Mouse (Mus musculus) C3H10T1/2 (cell line): Measurements from ENCODE around the gene Olfr311. TPM values are rescaled to one million over a fixed set of nuclear protein-coding genes. Genes with fewer than 3 reads are reported as not detected.

Experiments
- polyA plus RNA-seq, 2 experiments: library from polyadenylated mRNA; unstranded; fragments of >200 nt; fragmentation: generic; extraction: Trizol; gene quantifications; one replicate each; pipeline ENCODE4 v1.2.1; 2012; ENCODE audit warnings: missing spikeins in 2 of 2

Gene Olfr311
- not detected for polyA plus RNA-seq

GRCm38 (mm10) chr11:58838951-58839350 is at the start of gene Olfr311:
TSS of gene Olfr311 (plus strand) at chr11:58839251.

GRCm38 (mm10) chr11:58801558-58802228 is 37.4 kb upstream of the Olfr311 start, which contains the start of gene Fam183b:
TSS of gene Fam183b (minus strand) at chr11:58801960.

DNA sequence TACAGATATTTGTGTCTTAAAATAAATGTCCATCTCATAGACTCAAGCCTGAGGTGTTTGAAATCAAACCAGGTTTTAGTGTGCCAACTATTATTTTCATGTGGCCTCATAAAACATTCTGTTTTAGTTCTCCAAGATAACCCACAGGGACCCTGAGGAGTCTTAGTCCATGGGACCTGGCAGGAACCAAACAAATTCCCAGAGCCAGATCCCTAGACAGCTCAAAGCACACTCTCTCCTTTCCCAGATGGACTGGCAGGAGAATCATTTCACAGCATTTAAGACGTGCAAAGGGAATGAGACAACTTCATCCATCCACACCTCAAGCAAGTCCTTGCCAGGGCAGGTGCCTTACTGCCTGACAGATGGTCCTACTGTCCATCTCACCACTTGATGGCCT is 24.4 kb upstream of the Olfr311 start, which contains the start of gene Olfr313:
Gene Olfr313, plus strand, starts transcription at position 301 of the 400 bp plus-strand sequence.

GRCm38 (mm10) chr11:58828937-58829336 is 10.1 kb upstream of the Olfr311 start, which contains the start of gene Olfr312:
TSS of gene Olfr312 (plus strand) at chr11:58829237.

DNA sequence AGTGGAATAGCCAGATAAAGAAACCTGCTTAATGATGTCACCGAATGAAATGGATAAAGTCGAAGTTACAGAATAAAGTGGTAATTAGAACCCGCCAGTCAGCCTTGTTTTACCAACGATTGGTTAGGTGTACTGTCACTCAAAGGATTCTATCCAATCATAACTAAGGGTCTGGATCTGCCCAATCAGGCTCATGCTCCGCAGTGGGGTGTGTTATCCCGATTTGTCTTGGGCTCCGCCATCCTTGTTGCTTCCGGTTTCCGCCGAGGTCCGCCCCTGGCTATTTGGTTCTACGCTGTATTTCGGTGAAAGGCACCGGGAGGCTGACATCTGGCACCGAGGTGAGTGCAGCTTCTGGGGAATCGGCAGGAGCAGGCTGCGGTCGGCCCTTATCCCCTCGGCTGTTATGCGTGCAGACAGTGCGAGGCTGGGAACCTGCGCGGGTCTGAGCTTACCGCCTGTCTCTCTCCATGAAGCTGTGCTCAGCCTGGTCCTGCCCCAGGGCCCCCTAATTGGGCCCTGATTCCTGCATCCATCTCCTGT is 7.9 kb downstream of the Olfr311 start, which contains the start of gene Gm12258:
Gene Gm12258, plus strand, starts transcription at position 240 of the 543 bp plus-strand sequence.

DNA sequence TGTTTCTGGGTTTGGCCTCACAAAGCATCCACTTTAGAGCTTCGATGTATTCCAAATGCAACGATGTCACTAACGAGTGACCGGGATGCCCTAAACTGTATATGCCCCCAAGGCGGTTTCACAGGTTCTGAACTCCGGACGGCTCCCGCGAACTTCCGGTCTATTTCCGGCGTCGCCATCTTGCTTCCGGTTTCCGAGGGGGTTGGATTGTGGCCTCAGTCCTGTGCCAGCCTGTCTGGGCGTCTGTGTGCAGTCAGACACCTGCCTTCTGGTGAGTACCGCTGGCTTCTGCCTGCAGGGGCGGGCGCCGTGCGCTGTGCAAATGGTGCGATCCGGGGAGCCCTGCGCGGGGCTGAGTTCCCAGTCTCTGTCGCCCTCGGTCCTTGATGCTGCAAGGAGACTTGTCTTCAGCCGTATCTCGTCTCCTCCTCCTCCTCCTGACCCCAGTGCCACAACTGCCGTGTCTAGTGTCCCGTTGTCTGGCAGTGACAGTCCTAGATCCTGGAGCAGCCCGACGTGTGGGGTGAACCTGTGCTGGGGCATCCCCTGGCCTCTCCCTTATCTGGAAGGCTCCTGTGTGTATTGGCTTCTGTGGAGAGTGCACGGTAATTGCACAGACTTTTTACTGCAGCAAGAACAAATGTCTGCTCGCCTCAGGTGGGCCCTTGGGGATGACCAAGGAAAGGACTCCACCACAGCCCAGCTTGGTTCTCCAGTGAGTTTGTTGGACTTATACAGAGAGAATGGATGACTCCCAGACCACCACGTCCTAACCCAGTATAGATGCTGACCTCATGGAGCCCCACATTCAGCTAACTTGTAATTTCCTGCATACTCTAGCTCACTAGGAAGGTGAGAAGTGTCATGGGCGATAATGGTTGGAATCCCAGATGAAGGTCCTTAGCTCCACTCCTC is 28.2 kb downstream of the Olfr311 start, which contains the start of gene 2810021J22Rik:
Gene 2810021J22Rik, plus strand, starts transcription at position 178 of the 915 bp plus-strand sequence.

Other genes starting within 250 kb of the Olfr311 start
- not detected for gene Olfr324, start 244.1 kb upstream of the Olfr311 start, polyA plus RNA-seq
- gene 2210407C18Rik, start 223.2 kb upstream of the Olfr311 start, polyA plus RNA-seq: not detected
- gene Olfr323, start 208.8 kb upstream of the Olfr311 start, polyA plus RNA-seq: not detected
- gene Trim58, start 198.8 kb upstream of the Olfr311 start, polyA plus RNA-seq: not detected
- gene Olfr322, start 180.5 kb upstream of the Olfr311 start, polyA plus RNA-seq: not detected
- not detected for gene Olfr320, start 158.2 kb upstream of the Olfr311 start, polyA plus RNA-seq
- gene Olfr319, start 140.1 kb upstream of the Olfr311 start, polyA plus RNA-seq: not detected
- gene Olfr318, start 115.2 kb upstream of the Olfr311 start, polyA plus RNA-seq: not detected
- gene Olfr317, start 100.0 kb upstream of the Olfr311 start, polyA plus RNA-seq: not detected
- not detected for gene Olfr316, start 86.5 kb upstream of the Olfr311 start, polyA plus RNA-seq
- not detected for gene Olfr315, start 66.1 kb upstream of the Olfr311 start, polyA plus RNA-seq
- gene Olfr314, start 56.3 kb upstream of the Olfr311 start, polyA plus RNA-seq: not detected
- gene Fam183b, start 37.3 kb upstream of the Olfr311 start, polyA plus RNA-seq: not detected
- gene Olfr313, start 24.3 kb upstream of the Olfr311 start, polyA plus RNA-seq: not detected
- gene Olfr312, start 10.0 kb upstream of the Olfr311 start, polyA plus RNA-seq: not detected
- 1 to 10 TPM in 1 of 2 experiments, under 1 TPM in 1; 0.11 to 2.9 TPM for gene Gm12258, start 7.9 kb downstream of the Olfr311 start, polyA plus RNA-seq
- 1 to 10 TPM in 1 of 2 experiments, under 1 TPM in 1; 0.29 to 1.5 TPM for gene 2810021J22Rik, start 28.0 kb downstream of the Olfr311 start, polyA plus RNA-seq
- 1 to 10 TPM in 1 of 2 experiments, under 1 TPM in 1; 0.09 to 1.9 TPM for gene Zfp39, start 65.0 kb downstream of the Olfr311 start, polyA plus RNA-seq
- not detected for gene Btnl10, start 78.7 kb downstream of the Olfr311 start, polyA plus RNA-seq
- gene Rnf187, start 99.7 kb downstream of the Olfr311 start, polyA plus RNA-seq: 100 to 1,000 TPM; 296 to 362 TPM
- gene Hist3h2ba, start 109.7 kb downstream of the Olfr311 start, polyA plus RNA-seq: under 1 TPM; 0.05 to 0.38 TPM
- gene Hist3h2a, start 115.4 kb downstream of the Olfr311 start, polyA plus RNA-seq: 10 to 100 TPM in 1 of 2 experiments, 1 to 10 TPM in 1; 3.7 to 31.0 TPM
- gene Trim17, start 115.4 kb downstream of the Olfr311 start, polyA plus RNA-seq: under 1 TPM; 0.05 to 0.61 TPM
- 10 to 100 TPM in 1 of 2 experiments, 1 to 10 TPM in 1; 6.5 to 24.8 TPM for gene Trim11, start 138.8 kb downstream of the Olfr311 start, polyA plus RNA-seq